ENCODE assay signal across 8 mouse cellular contexts in genomic region chr3:146499431-146500002, GRCm38 (mm10). TPM values are rescaled to one million over a fixed set of nuclear protein-coding genes. Genes with fewer than 3 reads are reported as not detected.
DNase-seq lines count a peak whose midpoint lies in the region; ATAC-seq and TF ChIP-seq lines count a peak whose summit lies in the region.

TSS of gene Spata1 (minus strand) at chr3:146499753.
TSS of gene Gng5 (plus strand) at chr3:146499807.

- no peak for TF ChIP-seq CTCF in CH12.LX (conservative IDR thresholded peaks at IDR 0.05 in 1 of 2, IDR thresholded peaks at IDR 0.05 in 1 of 2; ENCODE audit: low read depth in 2 of 2, low read length in 2 of 2)

- dilution Hi-C loops in CH12.LX (cut with MboI; ENCODE audit: extremely low pct_ligation_motif_present, extremely low pct_unique_long_range_greater_than_20kb, low sequenced_read_pairs): no loop called here

- peak within 1 kb of the TSS; percentile 76 for H3K4me2 ChIP-seq in CH12.LX (ENCODE audit: insufficient read depth, low read depth, poor library complexity, severe bottlenecking)
- H3K4me2 ChIP-seq in forebrain, embryonic 11.5 days (ENCODE audit: low read depth, low read length, severe bottlenecking): peak within 1 kb of the TSS; percentile 75
- H3K4me2 ChIP-seq in heart, embryonic 16.5 days (ENCODE audit: low read depth, low read length): peak within 1 kb of the TSS; percentile 77
- H3K4me2 ChIP-seq in liver, embryonic 16.5 days (ENCODE audit: low read depth, low read length): peak within 1 kb of the TSS; percentile 85
- peak within 1 kb of the TSS; percentile 77 for H3K4me2 ChIP-seq in neural tube, embryonic 11.5 days (ENCODE audit: low read depth)
- H3K4me2 ChIP-seq in stomach, embryonic 15.5 days: peak within 1 kb of the TSS; percentile 71

- WGBS in forebrain, embryonic 11.5 days: under 1% methylated on average over 72 of the region's 88 CpGs
- 1% methylated on average over 74 of the region's 88 CpGs for WGBS in heart, embryonic 16.5 days
- under 1% methylated on average over 63 of the region's 88 CpGs for WGBS in liver, embryonic 16.5 days (ENCODE audit: insufficient replicate concordance)
- 0% methylated on average over 51 of the region's 88 CpGs for WGBS in neural tube, embryonic 11.5 days
- WGBS in stomach, embryonic 15.5 days: under 1% methylated on average over 62 of the region's 88 CpGs

- peak; percentile 91 for TF ChIP-seq POLR2A in CH12.LX (IDR thresholded peaks at IDR 0.05; ENCODE audit: low read depth, low read length)

- peak within 1 kb of the TSS; percentile 97 for H3K9ac ChIP-seq in CH12.LX (ENCODE audit: insufficient read depth, low read depth)
- H3K9ac ChIP-seq in forebrain, embryonic 11.5 days (ENCODE audit: low read length): peak within 1 kb of the TSS; percentile 93
- H3K9ac ChIP-seq in heart, embryonic 16.5 days (ENCODE audit: low read length): peak within 1 kb of the TSS; percentile 99
- H3K9ac ChIP-seq in liver, embryonic 16.5 days (ENCODE audit: low read depth, low read length): peak within 1 kb of the TSS; percentile 96
- H3K9ac ChIP-seq in neural tube, embryonic 11.5 days (ENCODE audit: low read length): peak within 1 kb of the TSS; percentile 83
- peak within 1 kb of the TSS; percentile 96 for H3K9ac ChIP-seq in stomach, embryonic 15.5 days

- peak; percentile 91 for DNase-seq in CH12.LX (ENCODE audit: extremely low read depth)
- peak; percentile 95 for DNase-seq in forebrain, embryonic 11.5 days (ENCODE audit: low spot score)
- peak; percentile 92 to 95 for DNase-seq in kidney, postnatal 25 days
- DNase-seq in neural tube, embryonic 11.5 days (ENCODE audit: low spot score): peak; percentile 93

- H3K4me1 ChIP-seq in CH12.LX (ENCODE audit: control insufficient read depth in 1 of 2, insufficient read depth in 2 of 2): peaks cover 8 to 51% of the 10 kb centered on the region in 2 experiments; a peak in 3 of 4 replicates
- peaks cover 10% of the 10 kb centered on the region for H3K4me1 ChIP-seq in brown adipose tissue, adult 24 weeks (ENCODE audit: control insufficient read depth, insufficient read depth, insufficient read length, low read length)
- peaks cover 14% of the 10 kb centered on the region for H3K4me1 ChIP-seq in forebrain, embryonic 11.5 days (replicated peaks; ENCODE audit: control insufficient read depth, insufficient read depth, low read length)
- peaks cover 32% of the 10 kb centered on the region for H3K4me1 ChIP-seq in heart, embryonic 16.5 days (ENCODE audit: control insufficient read depth, insufficient read depth, low read length)
- peaks cover 27% of the 10 kb centered on the region for H3K4me1 ChIP-seq in liver, embryonic 16.5 days (ENCODE audit: control insufficient read depth, low read depth, low read length)
- H3K4me1 ChIP-seq in neural tube, embryonic 11.5 days (ENCODE audit: control insufficient read depth, insufficient read depth, low read length): peaks cover 17% of the 10 kb centered on the region
- peaks cover 14% of the 10 kb centered on the region; the same call in 1 of the 2 replicates for H3K4me1 ChIP-seq in stomach, embryonic 15.5 days

- no peak for TF ChIP-seq RAD21 in CH12.LX (IDR thresholded peaks at IDR 0.05; ENCODE audit: low read depth, low read length)

- peak; percentile 94 for ATAC-seq in forebrain, embryonic 11.5 days (replicated peaks; ENCODE audit: low FRiP score)
- peak; percentile 96 for ATAC-seq in heart, embryonic 16.5 days (replicated peaks; ENCODE audit: extremely low read depth, insufficient read depth, low FRiP score)
- ATAC-seq in liver, embryonic 16.5 days (ENCODE audit: low read depth): peak; percentile 97
- peak; percentile 88 for ATAC-seq in neural tube, embryonic 11.5 days (ENCODE audit: insufficient read depth, low FRiP score, low TSS enrichment)
- ATAC-seq in stomach, embryonic 15.5 days (ENCODE audit: insufficient read depth, low FRiP score, low read depth): peak; percentile 98

- H3K4me3 ChIP-seq in CH12.LX (replicated peaks in 1 of 3; ENCODE audit: low read depth in 2 of 3, low read length in 2 of 3, poor library complexity in 1 of 3): peak within 1 kb of the TSS; percentile 76 to 95 (median 81)
- peak within 1 kb of the TSS; percentile 100 for H3K4me3 ChIP-seq in brown adipose tissue, adult 24 weeks (ENCODE audit: insufficient read depth, low read depth, low read length)
- H3K4me3 ChIP-seq in forebrain, embryonic 11.5 days (ENCODE audit: low read depth, low read length): peak within 1 kb of the TSS; percentile 82
- peak within 1 kb of the TSS; percentile 97 for H3K4me3 ChIP-seq in heart, embryonic 16.5 days (ENCODE audit: low read length)
- H3K4me3 ChIP-seq in liver, embryonic 16.5 days (ENCODE audit: low read depth, low read length): peak within 1 kb of the TSS; percentile 84
- peak within 1 kb of the TSS; percentile 77 for H3K4me3 ChIP-seq in neural tube, embryonic 11.5 days (ENCODE audit: low read depth, low read length)
- peak within 1 kb of the TSS; percentile 94 for H3K4me3 ChIP-seq in stomach, embryonic 15.5 days (replicated peaks)

- no peaks in the 10 kb centered on the region for H3K27me3 ChIP-seq in CH12.LX (replicated peaks)
- no peaks in the 10 kb centered on the region for H3K27me3 ChIP-seq in forebrain, embryonic 11.5 days (ENCODE audit: control insufficient read depth, insufficient read depth, low read length)
- no peaks in the 10 kb centered on the region for H3K27me3 ChIP-seq in heart, embryonic 16.5 days (ENCODE audit: control insufficient read depth, insufficient read depth, low read length)
- H3K27me3 ChIP-seq in liver, embryonic 16.5 days (ENCODE audit: control insufficient read depth, insufficient read depth, low read depth, low read length): no peaks in the 10 kb centered on the region
- no peaks in the 10 kb centered on the region for H3K27me3 ChIP-seq in neural tube, embryonic 11.5 days (ENCODE audit: control insufficient read depth, insufficient read depth, low read length)
- H3K27me3 ChIP-seq in stomach, embryonic 15.5 days (replicated peaks): no peaks in the 10 kb centered on the region

- H3K9me3 ChIP-seq in CH12.LX (replicated peaks; ENCODE audit: low read length): no peaks in the 10 kb centered on the region
- no peaks in the 10 kb centered on the region for H3K9me3 ChIP-seq in forebrain, embryonic 11.5 days (ENCODE audit: control insufficient read depth, low read length)
- no peaks in the 10 kb centered on the region for H3K9me3 ChIP-seq in heart, embryonic 16.5 days (replicated peaks; ENCODE audit: control insufficient read depth, low read length)
- H3K9me3 ChIP-seq in liver, embryonic 16.5 days (replicated peaks; ENCODE audit: control insufficient read depth, low read length): no peaks in the 10 kb centered on the region
- H3K9me3 ChIP-seq in neural tube, embryonic 11.5 days (ENCODE audit: control insufficient read depth, low read length): no peaks in the 10 kb centered on the region
- no peaks in the 10 kb centered on the region for H3K9me3 ChIP-seq in stomach, embryonic 15.5 days

- peaks cover 16 to 32% of the 10 kb centered on the region in 2 experiments for H3K36me3 ChIP-seq in CH12.LX (replicated peaks in 1 of 2; ENCODE audit: control insufficient read depth in 1 of 2, insufficient read depth in 1 of 2, low read length in 1 of 2)
- H3K36me3 ChIP-seq in forebrain, embryonic 11.5 days (ENCODE audit: control insufficient read depth, insufficient read depth, low read length): no peaks in the 10 kb centered on the region
- peaks cover 10% of the 10 kb centered on the region for H3K36me3 ChIP-seq in heart, embryonic 16.5 days (ENCODE audit: control insufficient read depth, insufficient read depth)
- peaks cover 10% of the 10 kb centered on the region for H3K36me3 ChIP-seq in liver, embryonic 16.5 days (ENCODE audit: control insufficient read depth, insufficient read depth)
- no peaks in the 10 kb centered on the region for H3K36me3 ChIP-seq in neural tube, embryonic 11.5 days (ENCODE audit: control insufficient read depth, insufficient read depth, low read length)
- no peaks in the 10 kb centered on the region; the same call in 1 of the 2 replicates for H3K36me3 ChIP-seq in stomach, embryonic 15.5 days

- no peak for TF ChIP-seq EP300 in CH12.LX (IDR thresholded peaks at IDR 0.05; ENCODE audit: low read length)

- peaks cover 40% of the 10 kb centered on the region for H3K79me2 ChIP-seq in CH12.LX (replicated peaks; ENCODE audit: control insufficient read depth, extremely low read depth, insufficient read depth, poor library complexity, severe bottlenecking)

- H3K27ac ChIP-seq in CH12.LX (ENCODE audit: insufficient read depth, low read depth): peak within 1 kb of the TSS; percentile 71
- H3K27ac ChIP-seq in brown adipose tissue, adult 24 weeks (replicated peaks; ENCODE audit: low read depth, low read length): peak within 1 kb of the TSS; percentile 99
- peak within 1 kb of the TSS; percentile 85 for H3K27ac ChIP-seq in forebrain, embryonic 11.5 days (ENCODE audit: low read depth, low read length)
- peak within 1 kb of the TSS; percentile 99 for H3K27ac ChIP-seq in heart, embryonic 16.5 days (ENCODE audit: low read length)
- H3K27ac ChIP-seq in liver, embryonic 16.5 days (ENCODE audit: low read length): peak within 1 kb of the TSS; percentile 97
- H3K27ac ChIP-seq in neural tube, embryonic 11.5 days (ENCODE audit: low read depth, low read length): peak within 1 kb of the TSS; percentile 72
- H3K27ac ChIP-seq in stomach, embryonic 15.5 days: peak within 1 kb of the TSS; percentile 96

- in situ Hi-C loops in CH12.LX (cut with MboI; ENCODE audit: low pct_ligation_motif_present, low pct_unique_long_range_greater_than_20kb, low sequenced_read_pairs): loop anchor here (10.0 kb wide), 1 partner anchor 155 kb away; no protein-coding TSS in a partner anchor

RNA-seq across cellular contexts. Expression of gene Spata1, which starts in this region (rescaled TPM):
- total RNA-seq in CH12.LX (2012; rRNA removed) (1.3 and 2.0 TPM in 2 replicates), CH12.LX (2014; rRNA removed) (1.4 and 1.8 TPM in 2 replicates)
- 2.6 and 2.9 TPM in 2 replicates for polyA plus RNA-seq in CH12.LX (2012; ENCODE audit: insufficient read length, low read depth)
- polyA plus RNA-seq in brown adipose tissue, adult 24 weeks (2012; ENCODE audit: insufficient read depth, insufficient read length, missing spikeins): 3.4 and 6.4 TPM in 2 replicates
- 5.9 and 7.5 TPM in 2 replicates for polyA plus RNA-seq in forebrain, embryonic 11.5 days (2014; fragmentation: Nextera tagmentation; extraction: Ambion mirVana)
- polyA plus RNA-seq in heart, embryonic 16.5 days (2015; fragmentation: Nextera tagmentation; extraction: Ambion mirVana): 5.2 and 5.6 TPM in 2 replicates
- polyA plus RNA-seq in liver, embryonic 16.5 days (2015; fragmentation: Nextera tagmentation; extraction: Ambion mirVana): 1.0 and 1.1 TPM in 2 replicates
- polyA plus RNA-seq in neural tube, embryonic 11.5 days (2014; fragmentation: Nextera tagmentation; extraction: Ambion mirVana): 4.8 and 5.7 TPM in 2 replicates
- 4.2 and 5.4 TPM in 2 replicates for polyA plus RNA-seq in stomach, embryonic 15.5 days (2015; fragmentation: Nextera tagmentation; extraction: Ambion mirVana)

RNA-seq across cellular contexts. Expression of gene Gng5, which starts in this region (rescaled TPM):
- total RNA-seq in CH12.LX (2012; rRNA removed) (397 and 398 TPM in 2 replicates), CH12.LX (2014; rRNA removed) (630 and 677 TPM in 2 replicates)
- 447 and 603 TPM in 2 replicates for polyA plus RNA-seq in CH12.LX (2012; ENCODE audit: insufficient read length, low read depth)
- 398 and 520 TPM in 2 replicates for polyA plus RNA-seq in brown adipose tissue, adult 24 weeks (2012; ENCODE audit: insufficient read depth, insufficient read length, missing spikeins)
- 977 and 1,050 TPM in 2 replicates for polyA plus RNA-seq in forebrain, embryonic 11.5 days (2014; fragmentation: Nextera tagmentation; extraction: Ambion mirVana)
- polyA plus RNA-seq in heart, embryonic 16.5 days (2015; fragmentation: Nextera tagmentation; extraction: Ambion mirVana): 1,101 and 1,119 TPM in 2 replicates
- 573 and 596 TPM in 2 replicates for polyA plus RNA-seq in liver, embryonic 16.5 days (2015; fragmentation: Nextera tagmentation; extraction: Ambion mirVana)
- 956 and 1,018 TPM in 2 replicates for polyA plus RNA-seq in neural tube, embryonic 11.5 days (2014; fragmentation: Nextera tagmentation; extraction: Ambion mirVana)
- 992 and 1,078 TPM in 2 replicates for polyA plus RNA-seq in stomach, embryonic 15.5 days (2015; fragmentation: Nextera tagmentation; extraction: Ambion mirVana)

Comparison
In these comparisons a context has a peak if more than half of its experiments do, and no peak if none do; other contexts are left out.
1. Peak in every context shown above with its lines: DNase-seq, ATAC-seq, H3K4me3 ChIP-seq and H3K27ac ChIP-seq.